Mouse (Mus musculus) liver, embryonic 14.5 days (tissue): ENCODE measurements around the gene Pglyrp1.

Source experiments
- CTCF ChIP-seq: IDR thresholded peaks from 2 replicates; pipeline ENCODE4 v1.5.1; 2016; ENCODE audit warnings: antibody characterized with exemption, low read depth, control low read depth
- EP300 ChIP-seq: IDR thresholded peaks from 2 replicates; pipeline ENCODE4 v1.6.1; 2016; ENCODE audit warnings: antibody characterized with exemption, low read depth

DNA sequence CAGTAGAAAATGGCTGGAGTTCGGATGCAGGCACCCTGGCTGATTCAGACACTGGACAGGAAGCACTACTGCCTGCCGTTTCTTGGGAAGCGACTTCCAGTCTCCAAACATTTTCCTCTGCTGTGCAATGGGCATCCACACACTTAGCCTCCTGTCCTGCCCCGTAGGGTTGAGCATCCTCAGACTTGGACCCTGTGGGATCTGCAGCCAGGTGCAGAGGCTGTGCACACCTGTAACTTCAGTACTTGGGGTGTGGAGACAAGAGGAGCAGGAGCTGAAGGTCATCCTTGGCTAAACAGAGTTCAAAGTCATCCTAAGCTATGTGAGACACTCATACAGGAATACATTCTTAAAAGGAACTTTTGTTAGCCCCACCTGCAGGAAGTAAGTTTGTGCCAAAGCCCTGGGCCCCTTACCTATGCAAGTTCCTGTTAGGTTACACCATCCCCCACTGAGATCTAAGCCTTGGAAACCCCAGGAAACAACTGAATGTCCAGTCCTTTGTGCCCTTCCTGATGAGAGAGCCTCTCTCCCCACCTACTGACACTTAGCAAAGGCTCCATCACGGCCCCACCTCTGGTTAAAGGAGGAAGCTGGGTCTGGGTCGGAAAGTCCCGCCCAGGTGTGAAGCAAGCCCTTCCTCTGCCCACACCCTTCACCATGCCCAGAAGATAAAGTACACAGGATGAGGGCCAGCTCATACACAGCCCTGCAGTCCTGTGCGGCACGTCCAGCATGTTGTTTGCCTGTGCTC, 13.0 kb downstream of the Pglyrp1 start:
- TF ChIP-seq CTCF, result no peak
- no peak for TF ChIP-seq EP300
